15 mouse cellular contexts compared by ENCODE assay signal in genomic region chr1:193564225-193564624, GRCm38 (mm10).
A peak's percentile ranks its signal among the peaks of the same experiment; 100 is the strongest.
DNase-seq lines count a peak whose midpoint lies in the region; ATAC-seq and TF ChIP-seq lines count a peak whose summit lies in the region.
"Had no signal": no experiment of that assay in that cellular context is flagged by ENCODE, and none has a peak within 500 bp of the region (broad histone marks: within the 10 kb centered on the region; RNA-seq: fewer than 3 reads in every experiment).

No protein-coding gene starts in this region.

- no peak for ATAC-seq in embryonic facial prominence, embryonic 14.5 days (ENCODE audit: low read depth)
- ATAC-seq in limb, embryonic 14.5 days (ENCODE audit: low FRiP score, low read depth): no peak
- peak; percentile 72; the same call in 1 of the 2 replicates for ATAC-seq in limb, embryonic 15.5 days (ENCODE audit: insufficient number of reproducible peaks, low FRiP score, low TSS enrichment, low read depth)
- ATAC-seq: midbrain, embryonic 13.5 days had no signal

- no peak overlapping the region for H3K9ac ChIP-seq in embryonic facial prominence, embryonic 14.5 days (ENCODE audit: low read depth, low read length)
- no peak overlapping the region for H3K9ac ChIP-seq in limb, embryonic 14.5 days (ENCODE audit: low read depth, low read length, severe bottlenecking)
- H3K9ac ChIP-seq in limb, embryonic 15.5 days: no peak overlapping the region
- H3K9ac ChIP-seq: hindbrain, embryonic 14.5 days; liver, embryonic 13.5 days; midbrain, embryonic 13.5 days had no signal

- no peak overlapping the region for H3K4me3 ChIP-seq in embryonic facial prominence, embryonic 14.5 days (ENCODE audit: low read depth, low read length)
- no peak overlapping the region for H3K4me3 ChIP-seq in embryonic facial prominence, embryonic 10.5 days
- H3K4me3 ChIP-seq in limb, embryonic 14.5 days (replicated peaks; ENCODE audit: low read length): no peak overlapping the region
- H3K4me3 ChIP-seq in limb, embryonic 10.5 days: no peak overlapping the region
- H3K4me3 ChIP-seq in limb, embryonic 15.5 days: no peak overlapping the region
- H3K4me3 ChIP-seq: liver, embryonic 13.5 days; midbrain, embryonic 13.5 days had no signal

- no peaks in the 10 kb centered on the region for H3K36me3 ChIP-seq in embryonic facial prominence, embryonic 14.5 days (ENCODE audit: control insufficient read depth, insufficient read depth, low read length)
- H3K36me3 ChIP-seq in embryonic facial prominence, embryonic 10.5 days (replicated peaks): no peaks in the 10 kb centered on the region
- H3K36me3 ChIP-seq in limb, embryonic 14.5 days (ENCODE audit: control insufficient read depth, insufficient read depth, low read length): no peaks in the 10 kb centered on the region
- no peaks in the 10 kb centered on the region for H3K36me3 ChIP-seq in limb, embryonic 10.5 days
- H3K36me3 ChIP-seq in limb, embryonic 15.5 days: no peaks in the 10 kb centered on the region
- H3K36me3 ChIP-seq: liver, embryonic 13.5 days; midbrain, embryonic 13.5 days had no signal

- H3K9me3 ChIP-seq in embryonic facial prominence, embryonic 14.5 days (ENCODE audit: control insufficient read depth, low read length): no peaks in the 10 kb centered on the region
- no peaks in the 10 kb centered on the region for H3K9me3 ChIP-seq in embryonic facial prominence, embryonic 10.5 days
- H3K9me3 ChIP-seq in limb, embryonic 14.5 days (ENCODE audit: control insufficient read depth, low read length): no peaks in the 10 kb centered on the region
- H3K9me3 ChIP-seq in limb, embryonic 10.5 days (replicated peaks): no peaks in the 10 kb centered on the region
- no peaks in the 10 kb centered on the region for H3K9me3 ChIP-seq in limb, embryonic 15.5 days
- H3K9me3 ChIP-seq: liver, embryonic 13.5 days; midbrain, embryonic 13.5 days had no signal

- no peak for TF ChIP-seq POLR2A in limb, embryonic 14.5 days (IDR thresholded peaks at IDR 0.05; ENCODE audit: borderline replicate concordance, extremely low read depth, insufficient read depth, insufficient read length)

- 60% methylated on average over 3 of the region's 3 CpGs for WGBS in embryonic facial prominence, embryonic 14.5 days
- WGBS in embryonic facial prominence, embryonic 10.5 days: 85% methylated on average over 3 of the region's 3 CpGs
- WGBS in limb, embryonic 14.5 days: 70% methylated on average over 3 of the region's 3 CpGs
- WGBS in limb, embryonic 10.5 days: 86% methylated on average over 3 of the region's 3 CpGs
- WGBS in limb, embryonic 15.5 days: 37% methylated on average over 3 of the region's 3 CpGs

- peaks cover 19% of the 10 kb centered on the region for H3K4me1 ChIP-seq in embryonic facial prominence, embryonic 14.5 days (ENCODE audit: control insufficient read depth, insufficient read depth, low read length)
- H3K4me1 ChIP-seq in embryonic facial prominence, embryonic 10.5 days: peaks cover 6% of the 10 kb centered on the region; the same call in 1 of the 2 replicates
- H3K4me1 ChIP-seq in limb, embryonic 14.5 days (ENCODE audit: control insufficient read depth, insufficient read depth, low read length): 0 out of 2 replicates have a peak, but pooled peaks cover 12% of the 10 kb centered on the region
- H3K4me1 ChIP-seq in limb, embryonic 10.5 days: peaks cover 6% of the 10 kb centered on the region
- H3K4me1 ChIP-seq in limb, embryonic 15.5 days: peaks cover 22% of the 10 kb centered on the region
- H3K4me1 ChIP-seq: liver, embryonic 13.5 days had no signal

- H3K4me2 ChIP-seq in embryonic facial prominence, embryonic 14.5 days (ENCODE audit: low read depth, low read length): no peak overlapping the region
- no peak overlapping the region for H3K4me2 ChIP-seq in limb, embryonic 14.5 days (replicated peaks; ENCODE audit: low read depth, low read length, severe bottlenecking)
- no peak overlapping the region for H3K4me2 ChIP-seq in limb, embryonic 15.5 days
- H3K4me2 ChIP-seq: hindbrain, embryonic 14.5 days; liver, embryonic 13.5 days; midbrain, embryonic 13.5 days had no signal

- H3K27me3 ChIP-seq in embryonic facial prominence, embryonic 14.5 days (replicated peaks; ENCODE audit: control insufficient read depth, insufficient read depth, low read length): no peaks in the 10 kb centered on the region
- no peaks in the 10 kb centered on the region for H3K27me3 ChIP-seq in embryonic facial prominence, embryonic 10.5 days (replicated peaks; ENCODE audit: low read depth, poor library complexity, severe bottlenecking)
- H3K27me3 ChIP-seq in limb, embryonic 14.5 days (ENCODE audit: control insufficient read depth, insufficient read depth, low read length): no peaks in the 10 kb centered on the region
- no peaks in the 10 kb centered on the region for H3K27me3 ChIP-seq in limb, embryonic 10.5 days (ENCODE audit: low read depth, poor library complexity, severe bottlenecking)
- no peaks in the 10 kb centered on the region for H3K27me3 ChIP-seq in limb, embryonic 15.5 days
- H3K27me3 ChIP-seq: liver, embryonic 13.5 days; midbrain, embryonic 13.5 days had no signal

- DNase-seq in embryonic facial prominence, embryonic 14.5 days (ENCODE audit: low spot score): peak; percentile 67
- no peak for DNase-seq in embryonic facial prominence, embryonic 10.5 days (ENCODE audit: low spot score)
- peak; percentile 59 for DNase-seq in limb, embryonic 14.5 days (ENCODE audit: low spot score)
- DNase-seq in limb, embryonic 10.5 days (ENCODE audit: low spot score): no peak
- peak; percentile 87 for DNase-seq in NIH3T3 (ENCODE audit: low read depth)
- DNase-seq in retina, embryonic 14.5 days (ENCODE audit: low spot score): no peak
- DNase-seq: cerebellum, adult 9-11 months; kidney, adult 18-20 months; kidney, postnatal 14 days; layer of hippocampus, adult 9-11 months; liver, embryonic 13.5 days; right cerebral cortex, postnatal 14 days had no signal

- H3K27ac ChIP-seq in embryonic facial prominence, embryonic 14.5 days (replicated peaks; ENCODE audit: low read depth, low read length): no peak overlapping the region
- H3K27ac ChIP-seq in embryonic facial prominence, embryonic 10.5 days (replicated peaks): no peak overlapping the region
- peak overlapping the region; percentile 33; the same call in 1 of the 2 replicates for H3K27ac ChIP-seq in limb, embryonic 14.5 days (replicated peaks; ENCODE audit: low read depth, low read length)
- H3K27ac ChIP-seq in limb, embryonic 10.5 days: no peak overlapping the region
- peak overlapping the region; percentile 72 for H3K27ac ChIP-seq in limb, embryonic 15.5 days
- H3K27ac ChIP-seq: hindbrain, embryonic 14.5 days; liver, embryonic 13.5 days; midbrain, embryonic 13.5 days had no signal

Comparison
In these comparisons a context has a peak if more than half of its experiments do, and no peak if none do; other contexts are left out.
1. DNase-seq: peak in embryonic facial prominence, embryonic 14.5 days (single experiment), limb, embryonic 14.5 days (single experiment) and NIH3T3 (single experiment); none in embryonic facial prominence, embryonic 10.5 days (single experiment), limb, embryonic 10.5 days (single experiment) and retina, embryonic 14.5 days (single experiment).
2. H3K27ac ChIP-seq: peak in limb, embryonic 14.5 days (single experiment) and limb, embryonic 15.5 days (single experiment); none in embryonic facial prominence, embryonic 14.5 days (single experiment), embryonic facial prominence, embryonic 10.5 days (single experiment) and limb, embryonic 10.5 days (single experiment).